Mouse (Mus musculus) hematopoietic stem cell, adult 5-6 weeks (primary cell): ENCODE measurements around the gene Hapln2. TPM values are rescaled to one million over a fixed set of nuclear protein-coding genes. Genes with fewer than 3 reads are reported as not detected.

ENCODE experiments used
- ATAC-seq, 2 experiments: fragments of 125-278 bp in 1 of 2; replicated peaks in 1 of 2; 2 replicates each; pipeline ENCODE4 v1.8.0; 2016 to 2017; ENCODE audit warnings: inconsistent platforms in 2 of 2, mild to moderate bottlenecking in 2 of 2, moderate number of reproducible peaks in 2 of 2, low read depth in 1 of 2, moderate TSS enrichment in 1 of 2; ENCODE audit not compliant: low FRiP score in 2 of 2, poor library complexity in 2 of 2, severe bottlenecking in 2 of 2, insufficient read depth in 1 of 2, low TSS enrichment in 1 of 2
- total RNA-seq: library from RNA; stranded (forward); fragments of 172-1452, 232-1000 nt; gene quantifications from 2 replicates; pipeline ENCODE4 v1.2.3, GENCODE M21; 2017

The Hapln2 gene
- total RNA-seq, 1 experiment from 2014 or later = not detected

GRCm38 (mm10) chr3:88022322-88023191, 4.8 kb downstream of the Hapln2 start:
- peak; percentile 47 to 72; a peak in 3 of 4 replicates for ATAC-seq

DNA sequence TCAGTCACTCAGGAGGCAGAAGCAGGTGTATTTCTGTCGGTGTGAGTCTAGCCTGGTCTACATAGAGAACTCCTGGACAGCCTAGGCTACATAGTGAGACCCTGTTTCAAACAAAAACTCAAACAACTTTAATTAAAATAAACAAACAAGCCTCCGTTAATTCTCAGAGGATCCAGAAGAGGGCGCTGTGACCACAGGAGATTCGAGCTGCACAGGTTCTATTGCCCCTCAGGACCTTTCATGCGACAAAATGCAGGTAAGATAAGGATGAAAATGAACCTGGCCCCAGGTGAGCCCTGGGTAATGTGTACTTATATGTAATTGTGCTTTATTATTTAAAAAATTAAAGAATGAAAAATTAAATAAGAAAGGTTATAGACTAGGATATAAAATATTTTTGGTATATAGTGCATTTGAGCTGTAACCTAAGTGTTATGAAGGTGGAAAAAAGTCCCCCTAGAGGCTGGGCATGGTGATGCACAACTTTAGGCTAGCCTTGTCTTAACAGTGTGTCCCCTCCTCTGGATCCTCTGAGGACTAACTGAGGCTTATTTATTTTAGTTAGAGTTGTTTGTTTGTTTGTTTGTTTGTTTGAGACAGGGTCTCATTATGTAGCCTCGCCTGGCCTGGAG, 16.6 kb downstream of the Hapln2 start:
- ATAC-seq = no peak; a peak in 2 of 4 replicates

GRCm38 (mm10) chr3:88005822-88006786, 21.3 kb downstream of the Hapln2 start:
- ATAC-seq = no peak

DNA sequence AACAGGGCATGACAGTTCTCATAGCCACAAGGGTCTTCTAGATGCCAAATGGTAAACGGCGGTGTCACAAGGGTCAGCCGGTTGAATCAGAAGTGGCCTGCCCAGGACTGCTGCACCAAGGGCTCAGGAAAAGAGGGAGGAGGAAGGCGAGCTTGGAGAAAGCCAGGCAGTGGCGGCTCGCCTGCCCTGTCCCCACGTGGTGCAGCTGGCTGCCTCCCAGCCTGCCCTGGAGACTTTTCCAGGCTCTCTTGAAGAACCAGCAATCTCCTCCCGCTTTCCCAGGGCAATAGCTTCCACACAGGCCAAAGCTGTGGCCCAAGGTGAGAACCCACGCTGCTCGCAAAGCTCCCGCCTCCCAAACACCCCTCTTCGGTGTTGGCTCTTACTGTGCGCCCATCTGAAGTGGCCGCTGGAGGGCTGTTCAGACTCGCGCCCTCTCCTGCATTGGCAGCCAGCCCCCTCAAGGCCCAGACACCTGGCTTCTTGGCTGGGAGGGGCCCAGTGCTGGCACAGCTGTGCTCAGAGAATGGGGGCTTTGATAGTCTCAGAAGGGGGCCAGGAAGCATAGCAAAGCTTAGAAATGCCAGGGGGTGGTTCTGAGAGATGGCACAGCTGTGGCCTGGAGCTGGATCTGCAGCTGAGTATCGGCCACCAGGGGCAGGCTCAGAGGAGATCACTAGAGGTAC, 24.9 kb downstream of the Hapln2 start:
- ATAC-seq = no peak

DNA sequence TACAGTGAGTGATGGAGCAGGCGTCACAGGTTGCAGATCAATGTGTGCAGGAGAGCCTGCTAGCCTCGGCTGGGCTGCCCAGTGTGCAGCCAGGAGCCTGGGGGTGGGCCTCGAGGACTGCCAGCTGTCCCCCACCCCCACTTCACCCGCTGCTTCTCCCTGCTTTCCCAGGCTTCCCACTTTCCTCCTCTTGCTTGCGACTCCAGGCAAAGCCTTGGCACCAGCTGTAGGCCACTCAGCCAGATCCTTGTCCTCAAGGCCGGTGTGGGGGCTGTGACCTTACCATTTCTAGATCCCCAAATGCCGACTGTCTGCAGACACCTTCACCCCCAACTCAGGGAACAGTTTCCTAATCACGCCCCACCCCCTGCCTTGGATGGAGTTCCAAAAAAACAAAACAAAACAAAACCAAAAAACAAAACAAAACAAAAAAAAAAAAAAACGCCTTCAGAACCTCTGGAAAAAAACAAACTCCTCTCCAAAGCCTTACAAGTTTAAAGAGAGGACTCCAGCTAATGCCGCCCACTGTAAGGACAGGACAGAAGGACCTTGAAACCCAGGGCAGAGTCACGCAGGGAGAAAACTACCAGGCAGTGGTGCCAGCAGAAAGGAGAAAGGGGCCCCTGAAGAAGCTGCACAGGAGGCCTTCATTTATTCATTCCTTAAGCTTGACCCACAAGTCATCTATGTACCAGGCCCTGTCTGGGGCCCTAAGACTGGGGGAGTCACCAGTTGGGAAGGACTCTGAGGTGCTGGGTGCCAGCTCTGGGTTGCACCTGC, 26.4 kb downstream of the Hapln2 start:
- ATAC-seq = no peak

DNA sequence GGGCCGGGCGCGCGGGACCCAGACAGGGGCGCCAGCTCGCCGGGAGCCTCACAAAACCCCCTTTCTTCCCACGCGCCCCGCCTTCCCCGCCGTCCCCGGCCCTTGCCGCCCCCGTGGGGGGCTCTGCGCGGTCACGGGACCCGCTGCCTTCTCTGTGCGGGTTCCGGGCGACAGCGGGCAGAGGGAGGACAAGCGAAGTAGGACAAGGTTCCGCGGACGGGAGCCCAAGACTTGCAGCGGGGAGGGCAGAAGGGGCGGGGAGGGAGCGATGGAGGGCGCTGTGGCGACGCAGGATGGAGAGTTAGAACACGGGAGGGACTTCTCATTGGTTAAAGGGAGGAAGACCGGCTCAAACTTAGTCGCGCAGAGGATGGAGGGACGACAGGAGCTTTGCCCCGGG, 27.2 kb downstream of the Hapln2 start, which contains the start of gene Bcan:
TSS of gene Bcan (minus strand) at position 50 of the 400 bp plus-strand sequence.
- ATAC-seq = 0 out of 4 replicates have a peak, but pooled peaks of 1 of the 2 experiments have one; percentile 22

GRCm38 (mm10) chr3:87999243-87999895, 28.0 kb downstream of the Hapln2 start:
- ATAC-seq = peak in 1 of 2 experiments; percentile 7; a peak in 1 of 4 replicates

- no peak for ATAC-seq
Observed at GRCm38 (mm10) chr3:87998747-87999146, 28.6 kb downstream of the Hapln2 start.

DNA sequence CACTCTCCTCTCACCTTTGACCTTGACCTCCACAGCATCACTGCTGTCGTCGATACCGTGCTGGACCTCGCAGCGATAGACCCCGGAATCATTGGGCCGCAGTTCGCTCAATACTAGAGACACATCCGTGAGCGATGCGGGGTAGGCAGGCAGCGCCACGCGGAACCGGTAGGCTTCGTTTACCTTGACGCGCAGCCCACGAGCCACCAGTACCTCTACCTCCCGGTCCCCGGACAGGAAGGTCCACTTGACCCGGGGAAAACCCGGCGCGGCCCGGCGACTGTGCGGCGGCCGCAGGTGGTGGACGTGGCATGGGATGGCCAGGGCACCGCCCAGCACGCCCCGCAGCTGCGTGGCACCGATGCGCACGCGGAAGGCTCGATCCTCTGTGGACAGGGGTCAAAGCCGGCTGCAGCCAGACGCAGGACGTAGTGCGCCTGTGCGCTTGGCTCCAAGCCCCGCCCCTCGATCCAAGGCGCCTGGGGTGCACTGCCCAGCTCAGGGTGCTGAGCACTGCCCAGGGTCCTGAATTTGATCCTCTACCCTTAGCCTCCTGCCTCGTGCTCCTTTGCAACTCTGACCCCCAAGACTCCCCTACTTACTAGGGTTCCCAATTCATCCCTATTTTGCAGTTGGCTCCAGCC, 30.3 kb downstream of the Hapln2 start:
- ATAC-seq = 0 out of 4 replicates have a peak, but pooled peaks of 1 of the 2 experiments have one; percentile 18

- no peak for ATAC-seq
Observed at GRCm38 (mm10) chr3:87996401-87996800, 31.0 kb downstream of the Hapln2 start.

DNA sequence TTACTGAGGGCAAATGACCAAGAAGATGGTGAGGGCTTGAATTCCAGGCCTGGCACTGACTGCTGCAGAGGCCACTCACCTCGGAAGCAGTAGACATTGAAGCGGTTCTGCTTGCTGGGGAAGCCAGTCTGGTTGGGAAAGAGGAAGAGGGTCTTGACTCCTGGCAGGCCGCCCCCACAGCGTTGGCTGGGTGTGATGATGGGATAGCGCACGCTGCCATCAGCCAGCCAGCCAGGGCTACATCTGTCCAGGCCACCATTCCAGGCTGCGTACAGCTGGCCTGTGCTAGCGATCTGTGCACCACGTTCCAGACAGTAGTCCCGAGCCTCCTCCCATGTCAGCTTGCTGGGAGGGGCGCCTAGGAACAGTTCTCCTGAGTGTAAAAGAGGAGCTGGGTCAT, 32.1 kb downstream of the Hapln2 start:
- no peak for ATAC-seq

DNA sequence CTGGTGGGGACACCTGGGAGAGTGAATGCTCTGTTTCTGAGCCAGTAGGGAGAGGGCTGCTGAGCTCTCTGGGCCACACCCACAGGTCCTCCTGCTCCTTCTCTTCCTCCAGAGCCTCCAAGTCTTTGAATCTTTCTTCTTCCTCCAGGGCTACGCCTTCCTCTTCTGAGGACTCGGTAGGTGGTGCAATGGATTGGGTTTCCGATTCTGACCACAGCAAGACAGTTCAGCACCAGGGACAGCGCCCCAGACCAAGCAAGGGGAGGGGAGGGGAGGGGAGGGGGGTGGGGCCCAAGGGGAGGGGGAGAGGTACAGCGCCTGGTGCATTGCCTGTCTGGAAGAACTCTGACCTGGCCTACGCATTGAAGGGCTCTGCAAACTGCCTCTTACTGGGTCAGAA, 33.9 kb downstream of the Hapln2 start:
- peak; percentile 48 to 61 for ATAC-seq

GRCm38 (mm10) chr3:87989935-87990334, 37.4 kb downstream of the Hapln2 start:
- no peak for ATAC-seq

- ATAC-seq = no peak
Observed at GRCm38 (mm10) chr3:87988068-87988467, 39.3 kb downstream of the Hapln2 start.

DNA sequence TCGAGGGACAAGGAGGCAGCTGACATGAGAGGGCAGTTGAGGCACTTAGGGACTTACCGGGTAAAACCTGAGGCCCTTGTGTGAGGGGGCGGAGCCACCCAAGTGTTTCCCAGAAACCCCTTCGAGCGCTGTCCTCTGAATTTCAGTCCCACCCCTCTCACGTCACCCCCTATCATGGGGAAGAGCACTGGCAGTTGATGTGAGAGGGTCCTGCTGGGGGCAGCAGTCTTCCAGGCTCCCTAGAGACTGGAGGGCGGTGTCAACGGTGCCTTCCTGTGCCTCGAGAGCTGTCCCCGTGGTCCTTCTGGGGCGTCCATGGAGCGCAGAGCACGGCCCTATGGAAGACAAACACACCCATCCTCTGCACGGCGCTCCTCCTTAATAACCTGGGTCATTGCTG, 39.8 kb downstream of the Hapln2 start:
- ATAC-seq = 0 out of 4 replicates have a peak, but pooled peaks of 1 of the 2 experiments have one; percentile 8
